Mouse (Mus musculus) spleen, postnatal 0 days (tissue): ENCODE results near the gene Pde4d. TPM values are rescaled to one million over a fixed set of nuclear protein-coding genes. Genes with fewer than 3 reads are reported as not detected.

Experiments used
- microRNA counts: library from miRNA; unstranded; fragments of <30 nt; microRNA quantifications from one replicate; lab custom pipeline; 2015
- polyA plus RNA-seq: library from polyadenylated mRNA; unstranded; fragments of >200 nt; fragmentation: Nextera tagmentation; extraction: Ambion mirVana; gene quantifications from 2 replicates; pipeline ENCODE4 v1.2.1, GENCODE M21; 2015

Pde4d gene
- polyA plus RNA-seq = 24.2 and 26.6 TPM in 2 replicates

GRCm38 (mm10) chr13:108449116-108450097 lies at the start of gene Pde4d:
TSS of gene Pde4d (plus strand) at chr13:108449948.

MicroRNA genes within 50 kb of the gene (microRNA counts, 519-probe panel; counts per million panel counts)
- 88.3 counts per million for microRNA mmu-miR-1904 (lab: Ali Mortazavi, UCI)
- microRNA mmu-miR-582-3p (lab: Ali Mortazavi, UCI) = 88.3 counts per million
- microRNA mmu-miR-582-5p (lab: Ali Mortazavi, UCI) = 88.3 counts per million

Other genes with a start within 250 kb of the Pde4d start
- gene Elovl7, start 235.5 kb upstream of the Pde4d start, polyA plus RNA-seq = 1.2 and 1.9 TPM in 2 replicates
- 13.6 and 16.0 TPM in 2 replicates for gene Depdc1b, start 133.6 kb upstream of the Pde4d start, polyA plus RNA-seq